Mouse (Mus musculus) limb, embryonic 11.5 days (tissue): Measurements from ENCODE around the gene Il1r1. TPM values are rescaled to one million over a fixed set of nuclear protein-coding genes. Genes with fewer than 3 reads are reported as not detected.

ENCODE experiments used
- ATAC-seq: fragments of 200-750 bp; cut with Nextera tagmentation; 2 replicates; pipeline ENCODE4 v1.8.0; 2017; ENCODE audit warnings: low read depth; ENCODE audit not compliant: insufficient number of reproducible peaks, low FRiP score, low TSS enrichment
- DNase-seq: peaks from one replicate; pipeline ENCODE4 v3.0.0-alpha.2; 2015; ENCODE audit warnings: low spot score
- H3K27ac ChIP-seq: fragments of 300-500 bp; sonication (generic); replicated peaks from 2 replicates; pipeline ENCODE4 v1.5.1; 2014; ENCODE audit warnings: low read depth, mild to moderate bottlenecking, low read length
- H3K27me3 ChIP-seq: fragments of 300-500 bp; sonication (generic); 2 replicates; pipeline ENCODE4 v1.6.1; 2014; ENCODE audit warnings: mild to moderate bottlenecking, low read length, mixed read lengths; ENCODE audit not compliant: control insufficient read depth, insufficient read depth
- H3K36me3 ChIP-seq: fragments of 300-500 bp; sonication (generic); 2 replicates; pipeline ENCODE4 v1.6.1; 2014; ENCODE audit warnings: mild to moderate bottlenecking, low read length, moderate library complexity, mixed read lengths; ENCODE audit not compliant: control insufficient read depth, insufficient read depth
- H3K4me1 ChIP-seq: fragments of 300-500 bp; sonication (generic); 2 replicates; pipeline ENCODE4 v1.6.1; 2014; ENCODE audit warnings: low read length, mixed read lengths; ENCODE audit not compliant: control insufficient read depth, insufficient read depth
- H3K4me2 ChIP-seq: fragments of 300-500 bp; sonication (generic); 2 replicates; pipeline ENCODE4 v1.6.1; 2014; ENCODE audit warnings: low read depth, mild to moderate bottlenecking, moderate library complexity; ENCODE audit not compliant: severe bottlenecking
- H3K4me3 ChIP-seq: fragments of 300-500 bp; sonication (generic); 2 replicates; pipeline ENCODE4 v1.5.1; 2014; ENCODE audit warnings: low read depth, low read length
- H3K9ac ChIP-seq: fragments of 300-500 bp; sonication (generic); 2 replicates; pipeline ENCODE4 v1.6.1; 2014; ENCODE audit warnings: mild to moderate bottlenecking, low read length
- H3K9me3 ChIP-seq: fragments of 300-500 bp; sonication (generic); 2 replicates; pipeline ENCODE4 v1.6.1; 2016; ENCODE audit warnings: low read length; ENCODE audit not compliant: control insufficient read depth
- WGBS: fragments of 180-500 bp; shearing (Covaris S2); extraction: QIAGEN DNeasy Blood & Tissue Kit; methylation state at CpG from one replicate; pipeline ENCODE4 v1.1.7; 2014; 5-methylcytosine and 5-hydroxymethylcytosine counted together
- polyA plus RNA-seq: library from polyadenylated mRNA; unstranded; fragments of >200 nt; fragmentation: Nextera tagmentation; extraction: Ambion mirVana; gene quantifications from 2 replicates; pipeline ENCODE4 v1.2.1, GENCODE M21; 2014

Il1r1 gene
- polyA plus RNA-seq, 1 experiment from 2014 or later, result 1.8 TPM

- H3K4me2 ChIP-seq, result no peak overlapping the region
- ATAC-seq (no peak), DNase-seq (no peak)
- no peaks in the 10 kb centered on the region for H3K36me3 ChIP-seq
- H3K9ac ChIP-seq, result no peak overlapping the region
- 78% methylated on average over 5 of the region's 5 CpGs for WGBS
- H3K4me1 ChIP-seq, result no peaks in the 10 kb centered on the region
- no peaks in the 10 kb centered on the region for H3K27me3 ChIP-seq
- H3K9me3 ChIP-seq, result no peaks in the 10 kb centered on the region
- no peak overlapping the region for H3K4me3 ChIP-seq
- H3K27ac ChIP-seq, result no peak overlapping the region
Measured at GRCm38 (mm10) chr1:40190025-40190424, 34.9 kb upstream of the Il1r1 start.

- Histone ChIP-seq H3K9me3 (no peaks in the 10 kb centered on the region), H3K9ac (no peak overlapping the region), H3K27me3 (no peaks in the 10 kb centered on the region), H3K4me2 (no peak overlapping the region), H3K27ac (no peak overlapping the region), H3K4me3 (no peak overlapping the region), H3K36me3 (no peaks in the 10 kb centered on the region), H3K4me1 (no peaks in the 10 kb centered on the region)
- no peak for DNase-seq
- no peak for ATAC-seq
- 88% methylated on average over 5 of the region's 5 CpGs for WGBS
Measured at GRCm38 (mm10) chr1:40190837-40191236, 34.0 kb upstream of the Il1r1 start.

- no peak overlapping the region for H3K27ac ChIP-seq
- DNase-seq (no peak), ATAC-seq (no peak)
- 90% methylated on average over 2 of the region's 2 CpGs for WGBS
- no peak overlapping the region for H3K9ac ChIP-seq
- no peaks in the 10 kb centered on the region for H3K27me3 ChIP-seq
- H3K4me3 ChIP-seq, result no peak overlapping the region
- H3K9me3 ChIP-seq, result no peaks in the 10 kb centered on the region
- no peaks in the 10 kb centered on the region for H3K4me1 ChIP-seq
- H3K4me2 ChIP-seq, result no peak overlapping the region
- H3K36me3 ChIP-seq, result no peaks in the 10 kb centered on the region
Measured at GRCm38 (mm10) chr1:40194279-40194678, 30.6 kb upstream of the Il1r1 start.

GRCm38 (mm10) chr1:40213337-40214159, 11.3 kb upstream of the Il1r1 start:
- H3K27me3 ChIP-seq, result no peaks in the 10 kb centered on the region
- no peak for ATAC-seq
- WGBS, result 90% methylated on average over 4 of the region's 4 CpGs
- no peak overlapping the region for H3K4me3 ChIP-seq
- no peak overlapping the region for H3K4me2 ChIP-seq
- H3K4me1 ChIP-seq, result no peaks in the 10 kb centered on the region
- H3K9ac ChIP-seq, result no peak overlapping the region
- no peak for DNase-seq
- no peaks in the 10 kb centered on the region for H3K9me3 ChIP-seq
- no peaks in the 10 kb centered on the region for H3K36me3 ChIP-seq
- H3K27ac ChIP-seq, result no peak overlapping the region

- H3K4me1 ChIP-seq, result no peaks in the 10 kb centered on the region
- H3K27ac ChIP-seq, result no peak overlapping the region
- ATAC-seq (no peak), DNase-seq (no peak)
- no peaks in the 10 kb centered on the region for H3K36me3 ChIP-seq
- whole genome bisulfite sequencing, result 80% methylated on average over 5 of the region's 5 CpGs
- H3K9me3 ChIP-seq, result no peaks in the 10 kb centered on the region
- H3K27me3 ChIP-seq, result no peaks in the 10 kb centered on the region
- no peak overlapping the region for H3K4me2 ChIP-seq
- no peak overlapping the region for H3K9ac ChIP-seq
- H3K4me3 ChIP-seq, result no peak overlapping the region
Measured at GRCm38 (mm10) chr1:40217521-40217920, 7.4 kb upstream of the Il1r1 start.

GRCm38 (mm10) chr1:40218603-40219002, 6.3 kb upstream of the Il1r1 start:
- H3K27ac ChIP-seq, result no peak overlapping the region
- H3K4me3 ChIP-seq, result no peak overlapping the region
- H3K4me2 ChIP-seq, result no peak overlapping the region
- no peaks in the 10 kb centered on the region for H3K27me3 ChIP-seq
- H3K9ac ChIP-seq, result no peak overlapping the region
- no peak for ATAC-seq
- WGBS, result 87% methylated on average over 3 of the region's 3 CpGs
- no peak for DNase-seq
- no peaks in the 10 kb centered on the region for H3K4me1 ChIP-seq
- no peaks in the 10 kb centered on the region for H3K36me3 ChIP-seq
- no peaks in the 10 kb centered on the region for H3K9me3 ChIP-seq

- Histone ChIP-seq H3K27ac (no peak overlapping the region), H3K27me3 (no peaks in the 10 kb centered on the region), H3K36me3 (no peaks in the 10 kb centered on the region), H3K9ac (no peak overlapping the region), H3K4me3 (no peak overlapping the region), H3K4me2 (no peak overlapping the region), H3K9me3 (no peaks in the 10 kb centered on the region), H3K4me1 (no peaks in the 10 kb centered on the region)
- DNase-seq, result no peak
- WGBS, result 61% methylated on average over 1 of the region's 1 CpGs
- no peak for ATAC-seq
Measured at GRCm38 (mm10) chr1:40220549-40220948, 4.3 kb upstream of the Il1r1 start.

GRCm38 (mm10) chr1:40221864-40222263, 3.0 kb upstream of the Il1r1 start:
- Histone ChIP-seq H3K27me3 (no peaks in the 10 kb centered on the region), H3K4me2 (no peak overlapping the region), H3K4me1 (no peaks in the 10 kb centered on the region), H3K9ac (no peak overlapping the region), H3K9me3 (no peaks in the 10 kb centered on the region), H3K36me3 (no peaks in the 10 kb centered on the region), H3K27ac (no peak overlapping the region), H3K4me3 (no peak overlapping the region)
- DNase-seq (no peak), ATAC-seq (no peak)
- 62% methylated on average over 4 of the region's 4 CpGs for WGBS

GRCm38 (mm10) chr1:40222680-40223079, 2.2 kb upstream of the Il1r1 start:
- Histone ChIP-seq H3K36me3 (no peaks in the 10 kb centered on the region), H3K9me3 (no peaks in the 10 kb centered on the region), H3K4me1 (no peaks in the 10 kb centered on the region), H3K9ac (no peak overlapping the region), H3K4me3 (no peak overlapping the region), H3K27me3 (no peaks in the 10 kb centered on the region), H3K4me2 (no peak overlapping the region), H3K27ac (no peak overlapping the region)
- WGBS, result 77% methylated on average over 8 of the region's 8 CpGs
- DNase-seq (no peak), ATAC-seq (no peak)
